Mouse (Mus musculus): ENCODE measurements around the gene Prss36. TPM values are rescaled to one million over a fixed set of nuclear protein-coding genes. Genes with fewer than 3 reads are reported as not detected.
A peak's percentile ranks its signal among the peaks of the same experiment; 100 is the strongest.

Gene Prss36
- polyA plus RNA-seq, 1 experiment from 2014 or later: 8.2 TPM

- H3K27ac ChIP-seq (ENCODE audit: low read length): no peak overlapping the region
- H3K9ac ChIP-seq (replicated peaks; ENCODE audit: low read depth, low read length): no peak overlapping the region
- H3K4me3 ChIP-seq (ENCODE audit: low read depth, low read length): no peak overlapping the region
- peaks cover 17% of the 10 kb centered on the region for H3K36me3 ChIP-seq (ENCODE audit: control insufficient read depth, insufficient read depth, low read length)
- H3K9me3 ChIP-seq (ENCODE audit: control insufficient read depth, low read depth, low read length): no peaks in the 10 kb centered on the region
- H3K4me2 ChIP-seq (replicated peaks; ENCODE audit: low read depth, low read length): no peak overlapping the region
- WGBS: 66% methylated on average over 8 of the region's 8 CpGs
- 0 out of 2 replicates have a peak, but pooled peaks cover 3% of the 10 kb centered on the region for H3K4me1 ChIP-seq (ENCODE audit: control insufficient read depth, insufficient read depth, low read length)
- ATAC-seq (ENCODE audit: insufficient number of reproducible peaks, insufficient read depth, low FRiP score, low read depth): no peak
- H3K27me3 ChIP-seq (ENCODE audit: control insufficient read depth, insufficient read depth, low read length): no peaks in the 10 kb centered on the region
Measured at GRCm38 (mm10) chr7:127921516-127921915, 25.0 kb downstream of the Prss36 start.

- no peak for ATAC-seq (ENCODE audit: insufficient number of reproducible peaks, insufficient read depth, low FRiP score, low read depth)
- peaks cover 10% of the 10 kb centered on the region for H3K36me3 ChIP-seq (ENCODE audit: control insufficient read depth, insufficient read depth, low read length)
- no peaks in the 10 kb centered on the region for H3K9me3 ChIP-seq (ENCODE audit: control insufficient read depth, low read depth, low read length)
- H3K9ac ChIP-seq (replicated peaks; ENCODE audit: low read depth, low read length): no peak overlapping the region
- no peak overlapping the region for H3K4me3 ChIP-seq (ENCODE audit: low read depth, low read length)
- no peaks in the 10 kb centered on the region for H3K27me3 ChIP-seq (ENCODE audit: control insufficient read depth, insufficient read depth, low read length)
- H3K4me1 ChIP-seq (ENCODE audit: control insufficient read depth, insufficient read depth, low read length): 0 out of 2 replicates have a peak, but pooled peaks cover 3% of the 10 kb centered on the region
- H3K4me2 ChIP-seq (replicated peaks; ENCODE audit: low read depth, low read length): no peak overlapping the region
- no peak overlapping the region for H3K27ac ChIP-seq (ENCODE audit: low read length)
- WGBS: 70% methylated on average over 7 of the region's 7 CpGs
Measured at GRCm38 (mm10) chr7:127919290-127919689, 27.2 kb downstream of the Prss36 start.

- ATAC-seq (ENCODE audit: insufficient number of reproducible peaks, insufficient read depth, low FRiP score, low read depth): no peak
- H3K4me2 ChIP-seq (replicated peaks; ENCODE audit: low read depth, low read length): no peak overlapping the region
- H3K4me3 ChIP-seq (ENCODE audit: low read depth, low read length): no peak overlapping the region
- H3K4me1 ChIP-seq (ENCODE audit: control insufficient read depth, insufficient read depth, low read length): peaks cover under 1% of the 10 kb centered on the region; the same call in 1 of the 2 replicates
- H3K27ac ChIP-seq (ENCODE audit: low read length): no peak overlapping the region
- 54% methylated on average over 3 of the region's 3 CpGs for whole genome bisulfite sequencing
- H3K9me3 ChIP-seq (ENCODE audit: control insufficient read depth, low read depth, low read length): no peaks in the 10 kb centered on the region
- H3K27me3 ChIP-seq (ENCODE audit: control insufficient read depth, insufficient read depth, low read length): no peaks in the 10 kb centered on the region
- H3K36me3 ChIP-seq (ENCODE audit: control insufficient read depth, insufficient read depth, low read length): peaks cover 10% of the 10 kb centered on the region
- H3K9ac ChIP-seq (replicated peaks; ENCODE audit: low read depth, low read length): no peak overlapping the region
Measured at GRCm38 (mm10) chr7:127918203-127918602, 28.3 kb downstream of the Prss36 start.

GRCm38 (mm10) chr7:127915293-127915692 is 31.2 kb downstream of the Prss36 start:
- H3K36me3 ChIP-seq (ENCODE audit: control insufficient read depth, insufficient read depth, low read length): peaks cover 8% of the 10 kb centered on the region
- 87% methylated on average over 12 of the region's 12 CpGs for WGBS
- ATAC-seq (ENCODE audit: insufficient number of reproducible peaks, insufficient read depth, low FRiP score, low read depth): no peak

GRCm38 (mm10) chr7:127912938-127913337 is 33.6 kb downstream of the Prss36 start:
- Histone ChIP-seq H3K9ac (replicated peaks; ENCODE audit: low read depth, low read length) (peak overlapping the region; percentile 58), H3K4me2 (replicated peaks; ENCODE audit: low read depth, low read length) (peak overlapping the region; percentile 51), H3K27ac (ENCODE audit: low read length) (peak overlapping the region; percentile 82; the same call in 1 of the 2 replicates), H3K27me3 (ENCODE audit: control insufficient read depth, insufficient read depth, low read length) (no peaks in the 10 kb centered on the region), H3K4me3 (ENCODE audit: low read depth, low read length) (peak overlapping the region; percentile 92), H3K9me3 (ENCODE audit: control insufficient read depth, low read depth, low read length) (no peaks in the 10 kb centered on the region), H3K36me3 (ENCODE audit: control insufficient read depth, insufficient read depth, low read length) (peaks cover 23% of the 10 kb centered on the region), H3K4me1 (ENCODE audit: control insufficient read depth, insufficient read depth, low read length) (peaks cover 4% of the 10 kb centered on the region; the same call in 1 of the 2 replicates)
- ATAC-seq (ENCODE audit: insufficient number of reproducible peaks, insufficient read depth, low FRiP score, low read depth): no peak
- 15% methylated on average over 4 of the region's 4 CpGs for WGBS

More at GRCm38 (mm10) chr7:127915293-127915692, 31.2 kb downstream of the Prss36 start:
- Histone ChIP-seq H3K4me1 (ENCODE audit: control insufficient read depth, insufficient read depth, low read length) (peaks cover 4% of the 10 kb centered on the region; the same call in 1 of the 2 replicates), H3K27ac (ENCODE audit: low read length) (no peak overlapping the region), H3K4me3 (ENCODE audit: low read depth, low read length) (no peak overlapping the region), H3K27me3 (ENCODE audit: control insufficient read depth, insufficient read depth, low read length) (no peaks in the 10 kb centered on the region), H3K4me2 (replicated peaks; ENCODE audit: low read depth, low read length) (no peak overlapping the region), H3K9me3 (ENCODE audit: control insufficient read depth, low read depth, low read length) (no peaks in the 10 kb centered on the region), H3K9ac (replicated peaks; ENCODE audit: low read depth, low read length) (no peak overlapping the region)

- peak within 1 kb of the TSS; percentile 92 for H3K4me3 ChIP-seq (ENCODE audit: low read depth, low read length)
- peak within 1 kb of the TSS; percentile 58 for H3K9ac ChIP-seq (replicated peaks; ENCODE audit: low read depth, low read length)
- H3K27me3 ChIP-seq (ENCODE audit: control insufficient read depth, insufficient read depth, low read length): no peaks in the 10 kb centered on the region
- peak within 1 kb of the TSS; percentile 51 for H3K4me2 ChIP-seq (replicated peaks; ENCODE audit: low read depth, low read length)
- peak; percentile 96 for ATAC-seq (ENCODE audit: insufficient number of reproducible peaks, insufficient read depth, low FRiP score, low read depth)
- H3K36me3 ChIP-seq (ENCODE audit: control insufficient read depth, insufficient read depth, low read length): peaks cover 29% of the 10 kb centered on the region
- WGBS: under 1% methylated on average over 40 of the region's 40 CpGs
- H3K27ac ChIP-seq (ENCODE audit: low read length): peak within 1 kb of the TSS; percentile 82
- H3K9me3 ChIP-seq (ENCODE audit: control insufficient read depth, low read depth, low read length): no peaks in the 10 kb centered on the region
- H3K4me1 ChIP-seq (ENCODE audit: control insufficient read depth, insufficient read depth, low read length): peaks cover 4% of the 10 kb centered on the region; the same call in 1 of the 2 replicates
Measured at GRCm38 (mm10) chr7:127912190-127912871, 34.2 kb downstream of the Prss36 start, which contains the start of gene Kat8. Gene Kat8, plus strand, starts transcription at chr7:127912516.

- Histone ChIP-seq H3K27me3 (ENCODE audit: control insufficient read depth, insufficient read depth, low read length) (no peaks in the 10 kb centered on the region), H3K9ac (replicated peaks; ENCODE audit: low read depth, low read length) (no peak overlapping the region), H3K27ac (ENCODE audit: low read length) (no peak overlapping the region), H3K4me2 (replicated peaks; ENCODE audit: low read depth, low read length) (no peak overlapping the region), H3K4me3 (ENCODE audit: low read depth, low read length) (no peak overlapping the region), H3K4me1 (ENCODE audit: control insufficient read depth, insufficient read depth, low read length) (peaks cover 12% of the 10 kb centered on the region; the same call in 1 of the 2 replicates), H3K36me3 (ENCODE audit: control insufficient read depth, insufficient read depth, low read length) (peaks cover 44% of the 10 kb centered on the region), H3K9me3 (ENCODE audit: control insufficient read depth, low read depth, low read length) (no peaks in the 10 kb centered on the region)
- no peak for ATAC-seq (ENCODE audit: insufficient number of reproducible peaks, insufficient read depth, low FRiP score, low read depth)
- 84% methylated on average over 4 of the region's 4 CpGs for WGBS
Measured at GRCm38 (mm10) chr7:127908656-127909055, 37.9 kb downstream of the Prss36 start.

GRCm38 (mm10) chr7:127907939-127908338 is 38.6 kb downstream of the Prss36 start:
- Histone ChIP-seq H3K27ac (ENCODE audit: low read length) (no peak overlapping the region), H3K4me3 (ENCODE audit: low read depth, low read length) (no peak overlapping the region), H3K4me1 (ENCODE audit: control insufficient read depth, insufficient read depth, low read length) (peaks cover 9% of the 10 kb centered on the region; the same call in 1 of the 2 replicates), H3K9ac (replicated peaks; ENCODE audit: low read depth, low read length) (no peak overlapping the region), H3K27me3 (ENCODE audit: control insufficient read depth, insufficient read depth, low read length) (no peaks in the 10 kb centered on the region), H3K9me3 (ENCODE audit: control insufficient read depth, low read depth, low read length) (no peaks in the 10 kb centered on the region), H3K36me3 (ENCODE audit: control insufficient read depth, insufficient read depth, low read length) (peaks cover 44% of the 10 kb centered on the region), H3K4me2 (replicated peaks; ENCODE audit: low read depth, low read length) (no peak overlapping the region)
- 96% methylated on average over 12 of the region's 12 CpGs for WGBS
- no peak for ATAC-seq (ENCODE audit: insufficient number of reproducible peaks, insufficient read depth, low FRiP score, low read depth)
